Mouse (Mus musculus): Measurements from ENCODE around the gene Osgin1.

Osgin1 gene

GRCm38 (mm10) chr8:119424199-119424733, 9.7 kb upstream of the Osgin1 start:
- DNase-seq (ENCODE audit: low spot score): no peak

GRCm38 (mm10) chr8:119424740-119425139, 9.2 kb upstream of the Osgin1 start:
- DNase-seq (ENCODE audit: low spot score): peak; percentile 24

- peak; percentile 70 for DNase-seq (ENCODE audit: low spot score)
Observed at GRCm38 (mm10) chr8:119425533-119425932, 8.4 kb upstream of the Osgin1 start.

GRCm38 (mm10) chr8:119426069-119426735, 7.7 kb upstream of the Osgin1 start:
- DNase-seq (ENCODE audit: low spot score): peak; percentile 73

GRCm38 (mm10) chr8:119427634-119428349, 6.1 kb upstream of the Osgin1 start:
- no peak for DNase-seq (ENCODE audit: low spot score)

GRCm38 (mm10) chr8:119428350-119428740, 5.6 kb upstream of the Osgin1 start:
- peak; percentile 41 for DNase-seq (ENCODE audit: low spot score)

GRCm38 (mm10) chr8:119428766-119429327, 5.1 kb upstream of the Osgin1 start:
- no peak for DNase-seq (ENCODE audit: low spot score)

GRCm38 (mm10) chr8:119429552-119429951, 4.4 kb upstream of the Osgin1 start:
- DNase-seq (ENCODE audit: low spot score): no peak

- no peak for DNase-seq (ENCODE audit: low spot score)
Observed at GRCm38 (mm10) chr8:119430250-119430649, 3.7 kb upstream of the Osgin1 start.

GRCm38 (mm10) chr8:119430690-119431089, 3.2 kb upstream of the Osgin1 start:
- DNase-seq (ENCODE audit: low spot score): no peak

GRCm38 (mm10) chr8:119432372-119432771, 1.6 kb upstream of the Osgin1 start:
- DNase-seq (ENCODE audit: low spot score): no peak

- DNase-seq (ENCODE audit: low spot score): no peak
Observed at GRCm38 (mm10) chr8:119434569-119434968, 645 bp downstream of the Osgin1 start.

- DNase-seq (ENCODE audit: low spot score): no peak
Observed at GRCm38 (mm10) chr8:119435527-119435926, 1.6 kb downstream of the Osgin1 start.

- no peak for DNase-seq (ENCODE audit: low spot score)
Observed at GRCm38 (mm10) chr8:119436331-119436730, 2.4 kb downstream of the Osgin1 start.

- peak; percentile 92 for DNase-seq (ENCODE audit: low spot score)
Observed at GRCm38 (mm10) chr8:119436933-119437332, 3.0 kb downstream of the Osgin1 start.

GRCm38 (mm10) chr8:119437506-119437905, 3.6 kb downstream of the Osgin1 start:
- DNase-seq (ENCODE audit: low spot score): peak; percentile 68

GRCm38 (mm10) chr8:119438876-119439275, 5.0 kb downstream of the Osgin1 start:
- no peak for DNase-seq (ENCODE audit: low spot score)

- DNase-seq (ENCODE audit: low spot score): no peak
Observed at GRCm38 (mm10) chr8:119439424-119439823, 5.5 kb downstream of the Osgin1 start.

GRCm38 (mm10) chr8:119439893-119440249, 5.9 kb downstream of the Osgin1 start:
- DNase-seq (ENCODE audit: low spot score): no peak

GRCm38 (mm10) chr8:119440250-119440951, 6.5 kb downstream of the Osgin1 start:
- peak; percentile 87 for DNase-seq (ENCODE audit: low spot score)

GRCm38 (mm10) chr8:119440952-119441270, 7.0 kb downstream of the Osgin1 start:
- DNase-seq (ENCODE audit: low spot score): no peak

- DNase-seq (ENCODE audit: low spot score): no peak
Observed at GRCm38 (mm10) chr8:119442013-119442412, 8.1 kb downstream of the Osgin1 start.

GRCm38 (mm10) chr8:119442970-119443369, 9.0 kb downstream of the Osgin1 start:
- DNase-seq (ENCODE audit: low spot score): no peak
